Mouse (Mus musculus) heart, embryonic 13.5 days (tissue): ENCODE data around the gene Gtf2b. TPM values are rescaled to one million over a fixed set of nuclear protein-coding genes. Genes with fewer than 3 reads are reported as not detected.

Experiments used
- ATAC-seq: fragments of 200-750 bp; cut with Nextera tagmentation; 2 replicates; pipeline ENCODE4 v1.8.0; 2017; ENCODE audit warnings: moderate TSS enrichment; ENCODE audit not compliant: insufficient number of reproducible peaks, low FRiP score, low TSS enrichment; ENCODE audit errors: extremely low read depth
- H3K27ac ChIP-seq: fragments of 300-500 bp; sonication (generic); replicated peaks from 2 replicates; pipeline ENCODE4 v1.5.1; 2015; ENCODE audit warnings: moderate library complexity, mild to moderate bottlenecking, inconsistent platforms
- H3K27me3 ChIP-seq: fragments of 300-500 bp; sonication (generic); replicated peaks from 2 replicates; pipeline ENCODE4 v1.6.1; 2015; ENCODE audit warnings: mild to moderate bottlenecking, inconsistent platforms
- H3K36me3 ChIP-seq: fragments of 300-500 bp; sonication (generic); 2 replicates; pipeline ENCODE4 v1.6.1; 2015; ENCODE audit warnings: mild to moderate bottlenecking, inconsistent platforms
- H3K4me1 ChIP-seq: fragments of 300-500 bp; sonication (generic); 2 replicates; pipeline ENCODE4 v1.6.1; 2015; ENCODE audit warnings: inconsistent platforms
- H3K4me2 ChIP-seq: fragments of 300-500 bp; sonication (generic); 2 replicates; pipeline ENCODE4 v1.6.1; 2015; ENCODE audit warnings: inconsistent platforms, mild to moderate bottlenecking, moderate library complexity
- H3K4me3 ChIP-seq: fragments of 300-500 bp; sonication (generic); 2 replicates; pipeline ENCODE4 v1.5.1; 2015; ENCODE audit warnings: moderate library complexity, mild to moderate bottlenecking, inconsistent platforms
- H3K9ac ChIP-seq: fragments of 300-500 bp; sonication (generic); 2 replicates; pipeline ENCODE4 v1.6.1; 2015; ENCODE audit warnings: inconsistent platforms, mild to moderate bottlenecking, moderate library complexity
- H3K9me3 ChIP-seq: fragments of 300-500 bp; sonication (generic); 2 replicates; pipeline ENCODE4 v1.6.1; 2016; ENCODE audit warnings: inconsistent platforms
- WGBS: fragments of 180-500 bp; shearing (Covaris S2); methylation state at CpG from one replicate; pipeline ENCODE4 v1.1.7; 2015; ENCODE audit warnings: mixed read lengths; 5-methylcytosine and 5-hydroxymethylcytosine counted together
- polyA plus RNA-seq: library from polyadenylated mRNA; unstranded; fragments of >200 nt; fragmentation: Nextera tagmentation; extraction: Ambion mirVana; gene quantifications from 2 replicates; pipeline ENCODE4 v1.2.1, GENCODE M21; 2015

Gtf2b gene
- polyA plus RNA-seq, 1 experiment from 2014 or later: 61.1 TPM

GRCm38 (mm10) chr3:142757841-142758240 lies 7.0 kb upstream of the Gtf2b start:
- Histone ChIP-seq H3K4me2 (peak overlapping the region; percentile 64), H3K9ac (peak overlapping the region; percentile 54; the same call in 1 of the 2 replicates), H3K27ac (no peak overlapping the region), H3K4me3 (peak overlapping the region; percentile 32), H3K9me3 (no peaks in the 10 kb centered on the region), H3K27me3 (0 out of 2 replicates have a peak, but pooled peaks cover 3% of the 10 kb centered on the region), H3K36me3 (no peaks in the 10 kb centered on the region), H3K4me1 (peaks cover 25% of the 10 kb centered on the region)
- 15% methylated on average over 12 of the region's 12 CpGs for WGBS
- no peak for ATAC-seq

GRCm38 (mm10) chr3:142758593-142758992 lies 6.3 kb upstream of the Gtf2b start:
- no peaks in the 10 kb centered on the region for H3K9me3 ChIP-seq
- peak overlapping the region; percentile 64 for H3K4me2 ChIP-seq
- H3K27ac ChIP-seq: no peak overlapping the region
- H3K4me1 ChIP-seq: peaks cover 25% of the 10 kb centered on the region
- H3K4me3 ChIP-seq: no peak overlapping the region
- peak overlapping the region; percentile 54; the same call in 1 of the 2 replicates for H3K9ac ChIP-seq
- no peak for ATAC-seq
- H3K36me3 ChIP-seq: no peaks in the 10 kb centered on the region
- 61% methylated on average over 7 of the region's 7 CpGs for WGBS
- H3K27me3 ChIP-seq: 0 out of 2 replicates have a peak, but pooled peaks cover 3% of the 10 kb centered on the region

- Histone ChIP-seq H3K36me3 (no peaks in the 10 kb centered on the region), H3K27ac (no peak overlapping the region), H3K4me2 (no peak overlapping the region), H3K9me3 (no peaks in the 10 kb centered on the region), H3K4me1 (peaks cover 27% of the 10 kb centered on the region), H3K9ac (no peak overlapping the region), H3K4me3 (no peak overlapping the region), H3K27me3 (0 out of 2 replicates have a peak, but pooled peaks cover 3% of the 10 kb centered on the region)
- no peak for ATAC-seq
- WGBS: 67% methylated on average over 6 of the region's 6 CpGs
Measured at GRCm38 (mm10) chr3:142760356-142760755, 4.5 kb upstream of the Gtf2b start.

- peak overlapping the region; percentile 79 for H3K4me3 ChIP-seq
- H3K27ac ChIP-seq: peak overlapping the region; percentile 76
- H3K36me3 ChIP-seq: no peaks in the 10 kb centered on the region
- H3K4me1 ChIP-seq: peaks cover 44% of the 10 kb centered on the region
- H3K27me3 ChIP-seq: no peaks in the 10 kb centered on the region
- WGBS: 16% methylated on average over 10 of the region's 10 CpGs
- H3K9me3 ChIP-seq: no peaks in the 10 kb centered on the region
- peak overlapping the region; percentile 91 for H3K9ac ChIP-seq
- peak overlapping the region; percentile 94 for H3K4me2 ChIP-seq
- no peak for ATAC-seq
Measured at GRCm38 (mm10) chr3:142765778-142766165, 927 bp downstream of the Gtf2b start.

- no peak overlapping the region for H3K27ac ChIP-seq
- no peaks in the 10 kb centered on the region for H3K9me3 ChIP-seq
- H3K36me3 ChIP-seq: peaks cover 22% of the 10 kb centered on the region
- H3K4me1 ChIP-seq: peaks cover 52% of the 10 kb centered on the region
- no peaks in the 10 kb centered on the region for H3K27me3 ChIP-seq
- no peak overlapping the region for H3K9ac ChIP-seq
- WGBS: 88% methylated on average over 6 of the region's 6 CpGs
- no peak overlapping the region for H3K4me2 ChIP-seq
- no peak overlapping the region for H3K4me3 ChIP-seq
- no peak for ATAC-seq
Measured at GRCm38 (mm10) chr3:142768498-142768897, 3.7 kb downstream of the Gtf2b start.

GRCm38 (mm10) chr3:142770518-142770917 lies 5.7 kb downstream of the Gtf2b start:
- WGBS: 39% methylated on average over 1 of the region's 1 CpGs
- no peaks in the 10 kb centered on the region for H3K9me3 ChIP-seq
- no peak overlapping the region for H3K27ac ChIP-seq
- peak overlapping the region; percentile 17; the same call in 1 of the 2 replicates for H3K9ac ChIP-seq
- no peaks in the 10 kb centered on the region for H3K27me3 ChIP-seq
- H3K36me3 ChIP-seq: peaks cover 37% of the 10 kb centered on the region
- ATAC-seq: no peak
- H3K4me3 ChIP-seq: no peak overlapping the region
- H3K4me1 ChIP-seq: peaks cover 53% of the 10 kb centered on the region
- no peak overlapping the region for H3K4me2 ChIP-seq

GRCm38 (mm10) chr3:142773538-142774191 lies 8.8 kb downstream of the Gtf2b start:
- 46% methylated on average over 4 of the region's 4 CpGs for WGBS
- ATAC-seq: no peak
- no peak overlapping the region for H3K4me2 ChIP-seq
- H3K9me3 ChIP-seq: no peaks in the 10 kb centered on the region
- H3K4me3 ChIP-seq: no peak overlapping the region
- H3K9ac ChIP-seq: no peak overlapping the region
- no peak overlapping the region for H3K27ac ChIP-seq
- H3K4me1 ChIP-seq: peaks cover 35% of the 10 kb centered on the region
- H3K36me3 ChIP-seq: peaks cover 61% of the 10 kb centered on the region
- no peaks in the 10 kb centered on the region for H3K27me3 ChIP-seq

- no peak for ATAC-seq
- peaks cover 85% of the 10 kb centered on the region for H3K36me3 ChIP-seq
Measured at GRCm38 (mm10) chr3:142777227-142777626, 12.4 kb downstream of the Gtf2b start.

GRCm38 (mm10) chr3:142786423-142787072 lies 21.7 kb downstream of the Gtf2b start:
- H3K4me3 ChIP-seq: no peak overlapping the region
- H3K9ac ChIP-seq: no peak overlapping the region
- 72% methylated on average over 2 of the region's 2 CpGs for WGBS
- H3K27ac ChIP-seq: no peak overlapping the region
- ATAC-seq: no peak
- peaks cover 87% of the 10 kb centered on the region for H3K36me3 ChIP-seq
- no peak overlapping the region for H3K4me2 ChIP-seq
- no peaks in the 10 kb centered on the region for H3K9me3 ChIP-seq
- H3K27me3 ChIP-seq: no peaks in the 10 kb centered on the region
- no peaks in the 10 kb centered on the region for H3K4me1 ChIP-seq

More at GRCm38 (mm10) chr3:142777227-142777626, 12.4 kb downstream of the Gtf2b start:
- 55% methylated on average over 3 of the region's 3 CpGs for WGBS
- no peak overlapping the region for H3K9ac ChIP-seq
- H3K4me1 ChIP-seq: peaks cover 11% of the 10 kb centered on the region
- H3K9me3 ChIP-seq: no peaks in the 10 kb centered on the region
- H3K4me3 ChIP-seq: no peak overlapping the region
- no peaks in the 10 kb centered on the region for H3K27me3 ChIP-seq
- H3K4me2 ChIP-seq: no peak overlapping the region
- no peak overlapping the region for H3K27ac ChIP-seq

GRCm38 (mm10) chr3:142795587-142795986 lies 30.7 kb downstream of the Gtf2b start:
- no peak for ATAC-seq
- H3K4me2 ChIP-seq: no peak overlapping the region
- peaks cover 82% of the 10 kb centered on the region for H3K36me3 ChIP-seq
- 94% methylated on average over 3 of the region's 3 CpGs for WGBS
- no peaks in the 10 kb centered on the region for H3K4me1 ChIP-seq
- no peaks in the 10 kb centered on the region for H3K27me3 ChIP-seq
- no peaks in the 10 kb centered on the region for H3K9me3 ChIP-seq
- H3K4me3 ChIP-seq: no peak overlapping the region
- no peak overlapping the region for H3K27ac ChIP-seq
- no peak overlapping the region for H3K9ac ChIP-seq

GRCm38 (mm10) chr3:142811582-142811981 lies 46.7 kb downstream of the Gtf2b start:
- H3K36me3 ChIP-seq: peaks cover 61% of the 10 kb centered on the region
- no peak for ATAC-seq
- peaks cover 4% of the 10 kb centered on the region for H3K4me1 ChIP-seq
- H3K9me3 ChIP-seq: no peaks in the 10 kb centered on the region
- H3K27me3 ChIP-seq: no peaks in the 10 kb centered on the region
- 65% methylated on average over 3 of the region's 3 CpGs for WGBS
- H3K9ac ChIP-seq: no peak overlapping the region
- H3K27ac ChIP-seq: 0 out of 2 replicates have a peak overlapping the region, but pooled peaks have one; percentile 16
- H3K4me3 ChIP-seq: no peak overlapping the region
- H3K4me2 ChIP-seq: no peak overlapping the region
